Mouse (Mus musculus): Measurements from ENCODE around the gene Gm28729. TPM values are rescaled to one million over a fixed set of nuclear protein-coding genes. Genes with fewer than 3 reads are reported as not detected.
"Not testable (repeated sequence)": the region's sequence is repeated elsewhere in the genome, so short reads cannot be mapped to it uniquely, and the experiment has no call there.

The Gm28729 gene
- polyA plus RNA-seq, 1 experiment from 2014 or later: 0.28 TPM

GRCm38 (mm10) chr9:96532531-96532930 is 7.5 kb upstream of the Gm28729 start:
- DNase-seq (ENCODE audit: low spot score): no peak
- Histone ChIP-seq H3K4me1 (ENCODE audit: control insufficient read depth, insufficient read depth, low read length) (peaks cover 9% of the 10 kb centered on the region), H3K4me2 (ENCODE audit: low read length) (no peak overlapping the region), H3K36me3 (ENCODE audit: control insufficient read depth, insufficient read depth, low read length) (no peaks in the 10 kb centered on the region), H3K27me3 (replicated peaks; ENCODE audit: control insufficient read depth, insufficient read depth, low read length) (no peaks in the 10 kb centered on the region), H3K27ac (ENCODE audit: low read depth, low read length) (no peak overlapping the region), H3K9me3 (replicated peaks; ENCODE audit: control insufficient read depth, low read length) (no peaks in the 10 kb centered on the region), H3K4me3 (ENCODE audit: low read depth, low read length) (no peak overlapping the region), H3K9ac (ENCODE audit: low read length) (no peak overlapping the region)
- WGBS: 84% methylated on average over 4 of the region's 4 CpGs
- no peak for ATAC-seq

GRCm38 (mm10) chr9:96530674-96531081 is 5.6 kb upstream of the Gm28729 start:
- Histone ChIP-seq H3K36me3 (ENCODE audit: control insufficient read depth, insufficient read depth, low read length) (no peaks in the 10 kb centered on the region), H3K4me2 (ENCODE audit: low read length) (no peak overlapping the region), H3K4me1 (ENCODE audit: control insufficient read depth, insufficient read depth, low read length) (peaks cover 5% of the 10 kb centered on the region), H3K27me3 (replicated peaks; ENCODE audit: control insufficient read depth, insufficient read depth, low read length) (no peaks in the 10 kb centered on the region), H3K9ac (ENCODE audit: low read length) (no peak overlapping the region), H3K4me3 (ENCODE audit: low read depth, low read length) (no peak overlapping the region), H3K9me3 (replicated peaks; ENCODE audit: control insufficient read depth, low read length) (no peaks in the 10 kb centered on the region), H3K27ac (ENCODE audit: low read depth, low read length) (no peak overlapping the region)
- ATAC-seq: 0 out of 2 replicates have a peak, but pooled peaks have one; percentile 44
- WGBS: 54% methylated on average over 11 of the region's 11 CpGs
- peak; percentile 45 for DNase-seq (ENCODE audit: low spot score)

- peak; percentile 29 for DNase-seq (ENCODE audit: low spot score)
- Histone ChIP-seq H3K4me3 (ENCODE audit: low read depth, low read length) (no peak overlapping the region), H3K27me3 (replicated peaks; ENCODE audit: control insufficient read depth, insufficient read depth, low read length) (no peaks in the 10 kb centered on the region), H3K4me2 (ENCODE audit: low read length) (no peak overlapping the region), H3K27ac (ENCODE audit: low read depth, low read length) (no peak overlapping the region), H3K9me3 (replicated peaks; ENCODE audit: control insufficient read depth, low read length) (no peaks in the 10 kb centered on the region), H3K4me1 (ENCODE audit: control insufficient read depth, insufficient read depth, low read length) (peaks cover 4% of the 10 kb centered on the region), H3K36me3 (ENCODE audit: control insufficient read depth, insufficient read depth, low read length) (no peaks in the 10 kb centered on the region), H3K9ac (ENCODE audit: low read length) (no peak overlapping the region)
- ATAC-seq: peak; percentile 29; the same call in 1 of the 2 replicates
- WGBS: 61% methylated on average over 10 of the region's 10 CpGs
These were observed 5.1 kb upstream of the Gm28729 start for GRCm38 (mm10) chr9:96529961-96530673.

GRCm38 (mm10) chr9:96526011-96526410 is 947 bp upstream of the Gm28729 start:
- no peaks in the 10 kb centered on the region for H3K9me3 ChIP-seq (replicated peaks; ENCODE audit: control insufficient read depth, low read length)
- H3K4me2 ChIP-seq (ENCODE audit: low read length): no peak overlapping the region
- H3K27ac ChIP-seq (ENCODE audit: low read depth, low read length): no peak overlapping the region
- DNase-seq (ENCODE audit: low spot score): no peak
- no peak overlapping the region for H3K4me3 ChIP-seq (ENCODE audit: low read depth, low read length)
- H3K9ac ChIP-seq (ENCODE audit: low read length): no peak overlapping the region
- H3K36me3 ChIP-seq (ENCODE audit: control insufficient read depth, insufficient read depth, low read length): no peaks in the 10 kb centered on the region
- ATAC-seq: no peak
- H3K27me3 ChIP-seq (replicated peaks; ENCODE audit: control insufficient read depth, insufficient read depth, low read length): no peaks in the 10 kb centered on the region
- peaks cover 4% of the 10 kb centered on the region for H3K4me1 ChIP-seq (ENCODE audit: control insufficient read depth, insufficient read depth, low read length)
- WGBS: 79% methylated on average over 4 of the region's 4 CpGs

- Histone ChIP-seq H3K9ac (ENCODE audit: low read length) (no peak overlapping the region), H3K36me3 (ENCODE audit: control insufficient read depth, insufficient read depth, low read length) (no peaks in the 10 kb centered on the region), H3K4me3 (ENCODE audit: low read depth, low read length) (no peak overlapping the region), H3K4me1 (ENCODE audit: control insufficient read depth, insufficient read depth, low read length) (no peaks in the 10 kb centered on the region), H3K9me3 (replicated peaks; ENCODE audit: control insufficient read depth, low read length) (no peaks in the 10 kb centered on the region), H3K27me3 (replicated peaks; ENCODE audit: control insufficient read depth, insufficient read depth, low read length) (no peaks in the 10 kb centered on the region), H3K27ac (ENCODE audit: low read depth, low read length) (no peak overlapping the region), H3K4me2 (ENCODE audit: low read length) (no peak overlapping the region)
- ATAC-seq (no peak), DNase-seq (ENCODE audit: low spot score) (no peak)
- WGBS: 90% methylated on average over 5 of the region's 5 CpGs
These were observed 1.9 kb downstream of the Gm28729 start for GRCm38 (mm10) chr9:96523148-96523547.

- not testable (repeated sequence) for H3K4me2 ChIP-seq (ENCODE audit: low read length); H3K4me1 ChIP-seq (ENCODE audit: control insufficient read depth, insufficient read depth, low read length); ATAC-seq; H3K27me3 ChIP-seq (replicated peaks; ENCODE audit: control insufficient read depth, insufficient read depth, low read length); H3K4me3 ChIP-seq (ENCODE audit: low read depth, low read length); H3K9ac ChIP-seq (ENCODE audit: low read length); H3K27ac ChIP-seq (ENCODE audit: low read depth, low read length); DNase-seq (ENCODE audit: low spot score); H3K9me3 ChIP-seq (replicated peaks; ENCODE audit: control insufficient read depth, low read length); H3K36me3 ChIP-seq (ENCODE audit: control insufficient read depth, insufficient read depth, low read length)
- 90% methylated on average over 2 of the region's 2 CpGs for WGBS
These were observed 3.5 kb downstream of the Gm28729 start for GRCm38 (mm10) chr9:96521574-96521973.

- ATAC-seq (no peak), DNase-seq (ENCODE audit: low spot score) (no peak)
- Histone ChIP-seq H3K9ac (ENCODE audit: low read length) (no peak overlapping the region), H3K4me3 (ENCODE audit: low read depth, low read length) (no peak overlapping the region), H3K4me1 (ENCODE audit: control insufficient read depth, insufficient read depth, low read length) (no peaks in the 10 kb centered on the region), H3K27ac (ENCODE audit: low read depth, low read length) (no peak overlapping the region), H3K27me3 (replicated peaks; ENCODE audit: control insufficient read depth, insufficient read depth, low read length) (no peaks in the 10 kb centered on the region), H3K36me3 (ENCODE audit: control insufficient read depth, insufficient read depth, low read length) (no peaks in the 10 kb centered on the region), H3K9me3 (replicated peaks; ENCODE audit: control insufficient read depth, low read length) (no peaks in the 10 kb centered on the region), H3K4me2 (ENCODE audit: low read length) (no peak overlapping the region)
- WGBS: 41% methylated on average over 4 of the region's 4 CpGs
These were observed 7.6 kb downstream of the Gm28729 start for GRCm38 (mm10) chr9:96517429-96517828.

- WGBS: 66% methylated on average over 3 of the region's 3 CpGs
- DNase-seq (ENCODE audit: low spot score): no peak
- no peak overlapping the region for H3K4me2 ChIP-seq (ENCODE audit: low read length)
- no peak overlapping the region for H3K27ac ChIP-seq (ENCODE audit: low read depth, low read length)
- H3K4me3 ChIP-seq (ENCODE audit: low read depth, low read length): no peak overlapping the region
- no peak overlapping the region for H3K9ac ChIP-seq (ENCODE audit: low read length)
- H3K27me3 ChIP-seq (replicated peaks; ENCODE audit: control insufficient read depth, insufficient read depth, low read length): no peaks in the 10 kb centered on the region
- H3K4me1 ChIP-seq (ENCODE audit: control insufficient read depth, insufficient read depth, low read length): no peaks in the 10 kb centered on the region
- no peaks in the 10 kb centered on the region for H3K9me3 ChIP-seq (replicated peaks; ENCODE audit: control insufficient read depth, low read length)
- H3K36me3 ChIP-seq (ENCODE audit: control insufficient read depth, insufficient read depth, low read length): no peaks in the 10 kb centered on the region
- no peak for ATAC-seq
These were observed 8.3 kb downstream of the Gm28729 start for GRCm38 (mm10) chr9:96516806-96517205.

GRCm38 (mm10) chr9:96515737-96516136 is 9.3 kb downstream of the Gm28729 start:
- DNase-seq (ENCODE audit: low spot score) (no peak), ATAC-seq (no peak)

More at GRCm38 (mm10) chr9:96515737-96516136, 9.3 kb downstream of the Gm28729 start:
- no peaks in the 10 kb centered on the region for H3K4me1 ChIP-seq (ENCODE audit: control insufficient read depth, insufficient read depth, low read length)
- no peak overlapping the region for H3K4me2 ChIP-seq (ENCODE audit: low read length)
- no peaks in the 10 kb centered on the region for H3K27me3 ChIP-seq (replicated peaks; ENCODE audit: control insufficient read depth, insufficient read depth, low read length)
- no peak overlapping the region for H3K4me3 ChIP-seq (ENCODE audit: low read depth, low read length)
- no peak overlapping the region for H3K9ac ChIP-seq (ENCODE audit: low read length)
- H3K36me3 ChIP-seq (ENCODE audit: control insufficient read depth, insufficient read depth, low read length): no peaks in the 10 kb centered on the region
- H3K9me3 ChIP-seq (replicated peaks; ENCODE audit: control insufficient read depth, low read length): no peaks in the 10 kb centered on the region
- H3K27ac ChIP-seq (ENCODE audit: low read depth, low read length): no peak overlapping the region
- 82% methylated on average over 5 of the region's 5 CpGs for WGBS
